Mouse (Mus musculus) midbrain, embryonic 14.5 days (tissue): ENCODE results near the gene Pagr1a. TPM values are rescaled to one million over a fixed set of nuclear protein-coding genes. Genes with fewer than 3 reads are reported as not detected.

Experiments
- ATAC-seq: fragments of 200-750 bp; cut with Nextera tagmentation; 2 replicates; pipeline ENCODE4 v1.8.0; 2017; ENCODE audit warnings: moderate number of reproducible peaks, moderate library complexity; ENCODE audit not compliant: low FRiP score, low TSS enrichment
- DNase-seq: peaks from one replicate; pipeline ENCODE4 v3.0.0-alpha.2; 2015
- H3K27ac ChIP-seq: fragments of 300-500 bp; sonication (generic); replicated peaks from 2 replicates; pipeline ENCODE4 v1.5.1; 2014; ENCODE audit warnings: mild to moderate bottlenecking, low read depth, low read length, moderate library complexity
- H3K27me3 ChIP-seq: fragments of 300-500 bp; sonication (generic); 2 replicates; pipeline ENCODE4 v1.6.1; 2014; ENCODE audit warnings: low read length, control low read depth, mixed read lengths; ENCODE audit not compliant: control insufficient read depth, insufficient read depth
- H3K36me3 ChIP-seq: fragments of 300-500 bp; sonication (generic); 2 replicates; pipeline ENCODE4 v1.6.1; 2014; ENCODE audit warnings: low read length, control low read depth; ENCODE audit not compliant: control insufficient read depth, insufficient read depth
- H3K4me1 ChIP-seq: fragments of 300-500 bp; sonication (generic); 2 replicates; pipeline ENCODE4 v1.6.1; 2014; ENCODE audit warnings: mild to moderate bottlenecking, antibody characterized with exemption, low read length, control low read depth; ENCODE audit not compliant: control insufficient read depth, insufficient read depth
- H3K4me2 ChIP-seq: fragments of 300-500 bp; sonication (generic); 2 replicates; pipeline ENCODE4 v1.6.1; 2014; ENCODE audit warnings: mild to moderate bottlenecking, low read length, moderate library complexity
- H3K4me3 ChIP-seq: fragments of 300-500 bp; sonication (generic); replicated peaks from 2 replicates; pipeline ENCODE4 v1.5.1; 2014; ENCODE audit warnings: low read depth, low read length
- H3K9ac ChIP-seq: fragments of 300-500 bp; sonication (generic); replicated peaks from 2 replicates; pipeline ENCODE4 v1.6.1; 2014; ENCODE audit warnings: mild to moderate bottlenecking, low read length, moderate library complexity
- H3K9me3 ChIP-seq: fragments of 300-500 bp; sonication (generic); 2 replicates; pipeline ENCODE4 v1.6.1; 2016; ENCODE audit warnings: low read length, control low read depth, mixed read lengths; ENCODE audit not compliant: control insufficient read depth
- WGBS: fragments of 180-500 bp; shearing (Covaris S2); extraction: QIAGEN DNeasy Blood & Tissue Kit; methylation state at CpG from one replicate; pipeline ENCODE4 v1.1.7; 2014; 5-methylcytosine and 5-hydroxymethylcytosine counted together
- polyA plus RNA-seq: library from polyadenylated mRNA; unstranded; fragments of >200 nt; fragmentation: Nextera tagmentation; extraction: Ambion mirVana; gene quantifications from 2 replicates; pipeline ENCODE4 v1.2.1, GENCODE M21; 2014

The Pagr1a gene
- polyA plus RNA-seq, 1 experiment from 2014 or later, result 21.2 TPM

- no peaks in the 10 kb centered on the region for H3K36me3 ChIP-seq
- no peak overlapping the region for H3K27ac ChIP-seq
- DNase-seq, result no peak
- WGBS, result 82% methylated on average over 4 of the region's 4 CpGs
- no peak overlapping the region for H3K4me3 ChIP-seq
- H3K9ac ChIP-seq, result no peak overlapping the region
- no peak for ATAC-seq
- H3K4me1 ChIP-seq, result no peaks in the 10 kb centered on the region
- no peak overlapping the region for H3K4me2 ChIP-seq
- no peaks in the 10 kb centered on the region for H3K27me3 ChIP-seq
- no peaks in the 10 kb centered on the region for H3K9me3 ChIP-seq
These were observed 20.7 kb downstream of the Pagr1a start for GRCm38 (mm10) chr7:126996449-126996848.

- H3K4me1 ChIP-seq, result no peaks in the 10 kb centered on the region
- H3K4me2 ChIP-seq, result no peak overlapping the region
- no peak overlapping the region for H3K27ac ChIP-seq
- no peaks in the 10 kb centered on the region for H3K27me3 ChIP-seq
- H3K36me3 ChIP-seq, result no peaks in the 10 kb centered on the region
- no peak for DNase-seq
- no peak overlapping the region for H3K9ac ChIP-seq
- H3K9me3 ChIP-seq, result no peaks in the 10 kb centered on the region
- no peak overlapping the region for H3K4me3 ChIP-seq
- 72% methylated on average over 8 of the region's 8 CpGs for WGBS
- ATAC-seq, result no peak
These were observed 28.3 kb downstream of the Pagr1a start for GRCm38 (mm10) chr7:126988816-126989215.

- H3K9me3 ChIP-seq, result no peaks in the 10 kb centered on the region
- no peaks in the 10 kb centered on the region for H3K27me3 ChIP-seq
- H3K4me2 ChIP-seq, result no peak overlapping the region
- H3K4me1 ChIP-seq, result no peaks in the 10 kb centered on the region
- H3K27ac ChIP-seq, result no peak overlapping the region
- WGBS, result 51% methylated on average over 9 of the region's 9 CpGs
- H3K9ac ChIP-seq, result no peak overlapping the region
- 0 out of 2 replicates have a peak, but pooled peaks cover 3% of the 10 kb centered on the region for H3K36me3 ChIP-seq
- ATAC-seq (no peak), DNase-seq (peak; percentile 45)
- H3K4me3 ChIP-seq, result no peak overlapping the region
These were observed 30.8 kb downstream of the Pagr1a start for GRCm38 (mm10) chr7:126986319-126986718.

GRCm38 (mm10) chr7:126984667-126985444 lies 32.3 kb downstream of the Pagr1a start:
- Histone ChIP-seq H3K9ac (no peak overlapping the region), H3K4me3 (no peak overlapping the region), H3K4me1 (no peaks in the 10 kb centered on the region), H3K27ac (no peak overlapping the region), H3K4me2 (no peak overlapping the region), H3K9me3 (no peaks in the 10 kb centered on the region), H3K27me3 (no peaks in the 10 kb centered on the region), H3K36me3 (peaks cover 14% of the 10 kb centered on the region)
- no peak for DNase-seq
- 66% methylated on average over 9 of the region's 10 CpGs for WGBS
- no peak for ATAC-seq

- Histone ChIP-seq H3K4me3 (no peak overlapping the region), H3K27ac (no peak overlapping the region), H3K27me3 (no peaks in the 10 kb centered on the region), H3K4me2 (no peak overlapping the region), H3K9me3 (no peaks in the 10 kb centered on the region), H3K9ac (no peak overlapping the region), H3K36me3 (peaks cover 32% of the 10 kb centered on the region), H3K4me1 (no peaks in the 10 kb centered on the region)
- DNase-seq, result no peak
- 84% methylated on average over 7 of the region's 7 CpGs for WGBS
- ATAC-seq, result no peak
These were observed 34.0 kb downstream of the Pagr1a start for GRCm38 (mm10) chr7:126983113-126983512.

GRCm38 (mm10) chr7:126982054-126982453 lies 35.1 kb downstream of the Pagr1a start:
- Histone ChIP-seq H3K4me3 (no peak overlapping the region), H3K4me1 (peaks cover 5% of the 10 kb centered on the region), H3K27ac (no peak overlapping the region), H3K4me2 (no peak overlapping the region), H3K36me3 (peaks cover 34% of the 10 kb centered on the region), H3K27me3 (no peaks in the 10 kb centered on the region), H3K9me3 (no peaks in the 10 kb centered on the region), H3K9ac (no peak overlapping the region)
- ATAC-seq (no peak), DNase-seq (no peak)
- 96% methylated on average over 4 of the region's 4 CpGs for WGBS

GRCm38 (mm10) chr7:126981601-126982000 lies 35.6 kb downstream of the Pagr1a start:
- Histone ChIP-seq H3K27ac (no peak overlapping the region), H3K27me3 (no peaks in the 10 kb centered on the region), H3K36me3 (peaks cover 34% of the 10 kb centered on the region), H3K9ac (no peak overlapping the region), H3K9me3 (no peaks in the 10 kb centered on the region), H3K4me2 (no peak overlapping the region), H3K4me1 (peaks cover 7% of the 10 kb centered on the region), H3K4me3 (no peak overlapping the region)
- 96% methylated on average over 2 of the region's 2 CpGs for WGBS
- no peak for DNase-seq
- no peak for ATAC-seq

- 96% methylated on average over 6 of the region's 6 CpGs for WGBS
These were observed 38.3 kb downstream of the Pagr1a start for GRCm38 (mm10) chr7:126978841-126979240.

GRCm38 (mm10) chr7:126976878-126977459 lies 40.2 kb downstream of the Pagr1a start:
- WGBS, result 30% methylated on average over 14 of the region's 14 CpGs
- peak overlapping the region; percentile 92 for H3K4me2 ChIP-seq
- peak overlapping the region; percentile 95; the same call in 1 of the 2 replicates for H3K27ac ChIP-seq
- no peak for ATAC-seq
- peaks cover 11% of the 10 kb centered on the region for H3K4me1 ChIP-seq
- H3K9me3 ChIP-seq, result no peaks in the 10 kb centered on the region
- peak overlapping the region; percentile 90 for H3K4me3 ChIP-seq
- H3K9ac ChIP-seq, result peak overlapping the region; percentile 96
- no peak for DNase-seq
- peaks cover 45% of the 10 kb centered on the region for H3K36me3 ChIP-seq
- H3K27me3 ChIP-seq, result no peaks in the 10 kb centered on the region

More at GRCm38 (mm10) chr7:126978841-126979240, 38.3 kb downstream of the Pagr1a start:
- DNase-seq (no peak), ATAC-seq (no peak)
- Histone ChIP-seq H3K4me3 (no peak overlapping the region), H3K27me3 (no peaks in the 10 kb centered on the region), H3K9me3 (no peaks in the 10 kb centered on the region), H3K9ac (no peak overlapping the region), H3K36me3 (peaks cover 34% of the 10 kb centered on the region), H3K4me2 (no peak overlapping the region), H3K4me1 (peaks cover 11% of the 10 kb centered on the region), H3K27ac (no peak overlapping the region)
